Comparison of ENCODE assay signal across 30 mouse cellular contexts in the genomic region with DNA sequence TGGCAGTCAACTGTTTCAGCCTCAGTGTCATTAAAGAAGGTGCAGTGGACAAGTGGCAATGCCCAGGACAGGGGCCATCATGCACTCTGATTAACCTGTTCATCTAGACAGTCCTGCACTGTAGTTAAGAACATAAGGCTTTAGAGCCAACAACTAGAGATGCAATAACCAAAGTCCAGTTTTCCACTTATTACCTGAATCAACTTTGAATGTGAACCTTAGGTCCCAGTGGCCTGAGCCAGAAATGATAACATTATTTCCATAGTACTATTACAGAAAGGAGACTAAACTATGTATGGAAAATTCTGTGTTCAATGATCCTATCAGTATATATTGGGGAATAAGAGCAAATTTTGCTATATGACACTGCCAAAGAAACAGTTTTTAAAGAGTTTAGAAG. TPM values are rescaled to one million over a fixed set of nuclear protein-coding genes. Genes with fewer than 3 reads are reported as not detected.
DNase-seq lines count a peak whose midpoint lies in the region; ATAC-seq and TF ChIP-seq lines count a peak whose summit lies in the region.
"Had no signal": no experiment of that assay in that cellular context is flagged by ENCODE, and none has a peak within 500 bp of the region (broad histone marks: within the 10 kb centered on the region; RNA-seq: fewer than 3 reads in every experiment).

No protein-coding gene starts in this region.

- H3K4me1 ChIP-seq in lung, adult 2 months (ENCODE audit: control insufficient read depth, insufficient read depth, low read length) = peaks cover 9% of the 10 kb centered on the region
- peaks cover 6 to 18% of the 10 kb centered on the region in 2 experiments; a peak in 3 of 4 replicates for H3K4me1 ChIP-seq in CH12.LX (ENCODE audit: control insufficient read depth in 1 of 2, insufficient read depth in 2 of 2)
- peaks cover 19% of the 10 kb centered on the region for H3K4me1 ChIP-seq in stomach, embryonic 16.5 days (ENCODE audit: control insufficient read depth, insufficient read depth, low read length)
- H3K4me1 ChIP-seq: embryonic facial prominence, embryonic 12.5 days; hindbrain, embryonic 12.5 days had no signal

- DNase-seq in heart, adult 11 months = peak; percentile 71
- no peak for DNase-seq in heart, postnatal 10 days
- no peak for DNase-seq in lung, adult 2 months
- no peak for DNase-seq in lung, postnatal 36 days
- DNase-seq in CH12.LX (ENCODE audit: extremely low read depth) = no peak
- DNase-seq in adrenal gland, postnatal 4 days (ENCODE audit: low spot score in 2 of 2) = no peak
- DNase-seq: adrenal gland, postnatal 10 days; cerebellum, adult 11-12 months; cerebellum, adult 9-11 months; embryo, embryonic 11 days; gastrocnemius, postnatal 36 days; heart, postnatal 36 days; kidney, adult 9 months; kidney, postnatal 25 days; liver; lung, postnatal 14 days; right cerebral cortex, adult 18-20 months had no signal

- H3K4me3 ChIP-seq in lung, adult 2 months (replicated peaks; ENCODE audit: extremely low read depth, low read depth, low read length) = peak overlapping the region; percentile 9
- peak overlapping the region in 1 of 3 experiments; percentile 9 for H3K4me3 ChIP-seq in CH12.LX (replicated peaks in 1 of 3; ENCODE audit: low read depth in 2 of 3, low read length in 2 of 3, poor library complexity in 1 of 3)
- H3K4me3 ChIP-seq in stomach, embryonic 16.5 days (replicated peaks; ENCODE audit: low read length) = no peak overlapping the region
- H3K4me3 ChIP-seq: embryonic facial prominence, embryonic 12.5 days; forebrain, embryonic 10.5 days; forebrain, embryonic 15.5 days; hindbrain, embryonic 12.5 days; megakaryocyte, embryonic 14.5 days; midbrain, embryonic 12.5 days; myocyte; neural tube, embryonic 12.5 days had no signal

- no peak for TF ChIP-seq CTCF in lung, adult 2 months (IDR thresholded peaks at IDR 0.05; ENCODE audit: insufficient read depth, low read length)
- no peak for TF ChIP-seq CTCF in CH12.LX (conservative IDR thresholded peaks at IDR 0.05 in 1 of 2, IDR thresholded peaks at IDR 0.05 in 1 of 2; ENCODE audit: low read depth in 2 of 2, low read length in 2 of 2)

- no peaks in the 10 kb centered on the region for H3K27me3 ChIP-seq in CH12.LX (replicated peaks)
- no peaks in the 10 kb centered on the region for H3K27me3 ChIP-seq in stomach, embryonic 16.5 days (ENCODE audit: control insufficient read depth, insufficient read depth, low read length)
- H3K27me3 ChIP-seq: forebrain, embryonic 15.5 days; megakaryocyte, embryonic 14.5 days; Patski had no signal

- no peak for ATAC-seq in stomach, embryonic 16.5 days (ENCODE audit: insufficient read depth, low FRiP score)
- ATAC-seq: forebrain, embryonic 15.5 days; hindbrain, postnatal 0 days; intestine, embryonic 16.5 days; Patski had no signal

- no peak overlapping the region; the same call in 1 of the 2 replicates for H3K4me2 ChIP-seq in CH12.LX (ENCODE audit: insufficient read depth, low read depth, poor library complexity, severe bottlenecking)
- peak overlapping the region; percentile 52; the same call in 1 of the 2 replicates for H3K4me2 ChIP-seq in stomach, embryonic 16.5 days (ENCODE audit: low read depth, low read length)
- H3K4me2 ChIP-seq: embryonic facial prominence, embryonic 12.5 days; forebrain, embryonic 15.5 days; hindbrain, embryonic 12.5 days; midbrain, embryonic 12.5 days; neural tube, embryonic 12.5 days had no signal

- peak overlapping the region; percentile 69; the same call in 1 of the 2 replicates for H3K9ac ChIP-seq in CH12.LX (ENCODE audit: insufficient read depth, low read depth)
- no peak overlapping the region; the same call in 1 of the 2 replicates for H3K9ac ChIP-seq in stomach, embryonic 16.5 days (ENCODE audit: low read length)
- H3K9ac ChIP-seq: embryonic facial prominence, embryonic 12.5 days; forebrain, embryonic 15.5 days; hindbrain, embryonic 12.5 days; midbrain, embryonic 12.5 days; neural tube, embryonic 12.5 days had no signal

- intact Hi-C loops in heart, postnatal 10 days (cut with DNase I) = loop anchor here (5.0 kb wide), 1 partner anchor 218 kb away; no protein-coding TSS in a partner anchor

- no peak for TF ChIP-seq EP300 in CH12.LX (IDR thresholded peaks at IDR 0.05; ENCODE audit: low read length)

- in situ Hi-C loops in CH12.LX (cut with MboI; ENCODE audit: low pct_ligation_motif_present, low pct_unique_long_range_greater_than_20kb, low sequenced_read_pairs) = loop anchor here (10.0 kb wide), 1 partner anchor 304 kb away; no protein-coding TSS in a partner anchor

- H3K9me3 ChIP-seq in CH12.LX (replicated peaks; ENCODE audit: low read length) = no peaks in the 10 kb centered on the region
- no peaks in the 10 kb centered on the region for H3K9me3 ChIP-seq in stomach, embryonic 16.5 days (replicated peaks; ENCODE audit: control insufficient read depth, low read length)
- H3K9me3 ChIP-seq: embryonic facial prominence, embryonic 12.5 days; forebrain, embryonic 10.5 days; forebrain, embryonic 15.5 days; hindbrain, embryonic 12.5 days; megakaryocyte, embryonic 14.5 days; midbrain, embryonic 12.5 days; neural tube, embryonic 12.5 days had no signal

- H3K27ac ChIP-seq in CH12.LX (ENCODE audit: insufficient read depth, low read depth) = no peak overlapping the region
- no peak overlapping the region for H3K27ac ChIP-seq in stomach, embryonic 16.5 days (ENCODE audit: low read length)
- H3K27ac ChIP-seq: embryonic facial prominence, embryonic 12.5 days; forebrain, embryonic 10.5 days; forebrain, embryonic 15.5 days; hindbrain, embryonic 12.5 days; hindbrain, postnatal 0 days; midbrain, embryonic 12.5 days; neural tube, embryonic 12.5 days had no signal

- peaks cover 2 to 6% of the 10 kb centered on the region in 2 experiments for H3K36me3 ChIP-seq in CH12.LX (replicated peaks in 1 of 2; ENCODE audit: control insufficient read depth in 1 of 2, insufficient read depth in 1 of 2, low read length in 1 of 2)
- H3K36me3 ChIP-seq in stomach, embryonic 16.5 days (ENCODE audit: control insufficient read depth, insufficient read depth, low read length) = no peaks in the 10 kb centered on the region; the same call in 1 of the 2 replicates
- H3K36me3 ChIP-seq: embryonic facial prominence, embryonic 12.5 days; forebrain, embryonic 10.5 days; forebrain, embryonic 15.5 days; hindbrain, embryonic 12.5 days; midbrain, embryonic 12.5 days; neural tube, embryonic 12.5 days had no signal

- no peak for TF ChIP-seq POLR2A in lung, adult 2 months (IDR thresholded peaks at IDR 0.05; ENCODE audit: borderline replicate concordance, extremely low read depth, low read depth, low read length)
- TF ChIP-seq POLR2A in CH12.LX (IDR thresholded peaks at IDR 0.05; ENCODE audit: low read depth, low read length) = no peak

- H3K79me2 ChIP-seq in CH12.LX (replicated peaks; ENCODE audit: control insufficient read depth, extremely low read depth, insufficient read depth, poor library complexity, severe bottlenecking) = peaks cover 35% of the 10 kb centered on the region

- no peak for TF ChIP-seq RAD21 in CH12.LX (IDR thresholded peaks at IDR 0.05; ENCODE audit: low read depth, low read length)

- dilution Hi-C loops in CH12.LX (cut with MboI; ENCODE audit: extremely low pct_ligation_motif_present, extremely low pct_unique_long_range_greater_than_20kb, low sequenced_read_pairs) = no loop called here

TF ChIP-seq in CH12.LX, 34 proteins besides CTCF, POLR2A, EP300 and RAD21:
- TF ChIP-seq CHD1 (IDR thresholded peaks at IDR 0.05; ENCODE audit: low read depth, low read length) = no peak

RNA-seq across cellular contexts. Expression of gene Ahr, which starts 4.3 kb away (rescaled TPM):
- 1 to 10 TPM; 6.0 to 7.1 TPM for total RNA-seq in heart, postnatal 10 days (2021)
- 31.6 and 37.1 TPM in 2 replicates for polyA plus RNA-seq in lung, adult 2 months (2012; rRNA removed)
- total RNA-seq in CH12.LX (2012; rRNA removed) = 7.1 and 7.7 TPM in 2 replicates
- 8.2 and 9.5 TPM in 2 replicates for total RNA-seq in CH12.LX (2014; rRNA removed)
- polyA plus RNA-seq in CH12.LX (2012; ENCODE audit: insufficient read length, low read depth) = 4.4 and 4.9 TPM in 2 replicates
- polyA plus RNA-seq in stomach, embryonic 16.5 days (2015; fragmentation: Nextera tagmentation; extraction: Ambion mirVana) = 14.8 and 15.1 TPM in 2 replicates
- 10 to 100 TPM; 11.0 to 12.7 TPM for total RNA-seq in adrenal gland, postnatal 4 days (2021)
- total RNA-seq: MEL had no signal
